Mouse (Mus musculus): ENCODE data around the gene Pgap1. TPM values are rescaled to one million over a fixed set of nuclear protein-coding genes. Genes with fewer than 3 reads are reported as not detected.

The Pgap1 gene
- polyA plus RNA-seq, 1 experiment from 2014 or later = 4.6 TPM

DNA sequence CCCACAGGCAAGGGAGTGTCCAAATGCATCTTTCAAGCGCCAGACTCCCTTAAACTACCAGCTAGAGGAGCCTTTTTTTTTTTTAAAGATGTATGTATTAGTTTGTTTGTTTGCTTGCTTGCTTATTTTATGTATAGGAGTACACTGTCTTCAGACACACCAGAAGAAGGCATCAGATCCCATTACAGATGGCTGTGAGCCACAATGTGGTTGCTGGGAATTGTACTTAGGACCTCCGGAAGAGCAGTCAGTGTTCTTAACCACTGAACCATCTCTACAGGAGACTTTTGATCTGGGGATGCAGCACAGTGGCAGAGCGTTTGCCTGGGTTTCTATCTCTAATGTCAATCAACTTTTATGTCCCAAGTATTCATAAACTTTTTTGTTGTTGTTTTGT is 118.4 kb downstream of the Pgap1 start:
- no peak for ATAC-seq (ENCODE audit: insufficient number of reproducible peaks, low FRiP score, low TSS enrichment, low read depth)
- no peak overlapping the region for H3K9ac ChIP-seq
- no peaks in the 10 kb centered on the region for H3K36me3 ChIP-seq
- peak overlapping the region; percentile 62 for H3K4me2 ChIP-seq (replicated peaks)
- peak overlapping the region; percentile 74 for H3K4me3 ChIP-seq (replicated peaks)
- no peaks in the 10 kb centered on the region for H3K27me3 ChIP-seq
- WGBS = 47% methylated on average over 3 of the region's 3 CpGs
- H3K4me1 ChIP-seq = peaks cover 9% of the 10 kb centered on the region
- H3K27ac ChIP-seq (replicated peaks) = no peak overlapping the region
- no peaks in the 10 kb centered on the region for H3K9me3 ChIP-seq (replicated peaks)

GRCm38 (mm10) chr1:54438340-54439079 is 119.0 kb downstream of the Pgap1 start, which contains the start of gene Gtf3c3:
Gene Gtf3c3, minus strand, starts transcription at chr1:54438971.
- 3% methylated on average over 39 of the region's 39 CpGs for WGBS

More at GRCm38 (mm10) chr1:54438340-54439079, 119.0 kb downstream of the Pgap1 start, which contains the start of gene Gtf3c3:
- Histone ChIP-seq H3K4me3 (replicated peaks) (peak within 1 kb of the TSS; percentile 74), H3K27ac (replicated peaks) (peak within 1 kb of the TSS; percentile 34; the same call in 1 of the 2 replicates), H3K9me3 (replicated peaks) (no peaks in the 10 kb centered on the region), H3K27me3 (no peaks in the 10 kb centered on the region), H3K4me1 (peaks cover 9% of the 10 kb centered on the region), H3K4me2 (replicated peaks) (peak within 1 kb of the TSS; percentile 62), H3K9ac (peak within 1 kb of the TSS; percentile 77), H3K36me3 (peaks cover 2% of the 10 kb centered on the region; the same call in 1 of the 2 replicates)
- ATAC-seq (ENCODE audit: insufficient number of reproducible peaks, low FRiP score, low TSS enrichment, low read depth) = peak; percentile 90

Other genes with a start within 250 kb of the Pgap1 start
- 19.6 and 21.3 TPM in 2 replicates for gene Gtf3c3, start 118.7 kb downstream of the Pgap1 start, polyA plus RNA-seq (2015; fragmentation: Nextera tagmentation; extraction: Ambion mirVana)